Mouse (Mus musculus): ENCODE measurements at regions not wholly inside any gene's neighbourhood (a gene's known extent, or its start where the extent isn't known, plus 50 kb on each side); places are given as distances from the start of the nearest gene placed in this dataset.

- no peak overlapping the region for H3K9ac ChIP-seq (replicated peaks; ENCODE audit: low read length)
- H3K36me3 ChIP-seq (replicated peaks; ENCODE audit: control insufficient read depth, insufficient read depth, low read depth, low read length) = no peaks in the 10 kb centered on the region
- DNase-seq (ENCODE audit: low spot score) (no peak), ATAC-seq (replicated peaks; ENCODE audit: insufficient number of reproducible peaks, low FRiP score, low TSS enrichment, low read depth) (no peak)
- H3K27me3 ChIP-seq (ENCODE audit: control insufficient read depth, insufficient read depth, low read length) = no peaks in the 10 kb centered on the region
- H3K4me1 ChIP-seq (ENCODE audit: control insufficient read depth, insufficient read depth, low read length) = no peaks in the 10 kb centered on the region
- H3K9me3 ChIP-seq (replicated peaks; ENCODE audit: control insufficient read depth, low read length) = no peaks in the 10 kb centered on the region
- 75% methylated on average over 4 of the region's 4 CpGs for WGBS
- H3K4me3 ChIP-seq (ENCODE audit: low read depth, low read length) = no peak overlapping the region
- H3K27ac ChIP-seq (replicated peaks; ENCODE audit: low read depth, low read length) = no peak overlapping the region
- no peak overlapping the region for H3K4me2 ChIP-seq (ENCODE audit: low read depth, low read length)
Observed at GRCm38 (mm10) chrX:114690857-114691256, 214.0 kb upstream of the Ube2dnl1 start.

- no peak overlapping the region for H3K4me3 ChIP-seq (ENCODE audit: low read depth, low read length)
- no peak for ATAC-seq (replicated peaks; ENCODE audit: insufficient number of reproducible peaks, low FRiP score, low TSS enrichment, low read depth)
- no peaks in the 10 kb centered on the region for H3K36me3 ChIP-seq (replicated peaks; ENCODE audit: control insufficient read depth, insufficient read depth, low read depth, low read length)
- no peak overlapping the region for H3K27ac ChIP-seq (replicated peaks; ENCODE audit: low read depth, low read length)
- H3K27me3 ChIP-seq (ENCODE audit: control insufficient read depth, insufficient read depth, low read length) = no peaks in the 10 kb centered on the region
- no peak overlapping the region for H3K9ac ChIP-seq (replicated peaks; ENCODE audit: low read length)
- no peaks in the 10 kb centered on the region for H3K4me1 ChIP-seq (ENCODE audit: control insufficient read depth, insufficient read depth, low read length)
- H3K4me2 ChIP-seq (ENCODE audit: low read depth, low read length) = no peak overlapping the region
- no peak for DNase-seq (ENCODE audit: low spot score)
- H3K9me3 ChIP-seq (replicated peaks; ENCODE audit: control insufficient read depth, low read length) = no peaks in the 10 kb centered on the region
- WGBS = 29% methylated on average over 2 of the region's 2 CpGs
Observed at GRCm38 (mm10) chrX:114694540-114694939, 210.3 kb upstream of the Ube2dnl1 start.

- no peak overlapping the region for H3K4me3 ChIP-seq (ENCODE audit: low read depth, low read length)
- H3K36me3 ChIP-seq (replicated peaks; ENCODE audit: control insufficient read depth, insufficient read depth, low read depth, low read length) = no peaks in the 10 kb centered on the region
- no peaks in the 10 kb centered on the region for H3K4me1 ChIP-seq (ENCODE audit: control insufficient read depth, insufficient read depth, low read length)
- ATAC-seq (replicated peaks; ENCODE audit: insufficient number of reproducible peaks, low FRiP score, low TSS enrichment, low read depth) = no peak
- no peak overlapping the region for H3K4me2 ChIP-seq (ENCODE audit: low read depth, low read length)
- 75% methylated on average over 1 of the region's 1 CpGs for WGBS
- H3K27ac ChIP-seq (replicated peaks; ENCODE audit: low read depth, low read length) = no peak overlapping the region
- peak; percentile 4 for DNase-seq (ENCODE audit: low spot score)
- no peaks in the 10 kb centered on the region for H3K27me3 ChIP-seq (ENCODE audit: control insufficient read depth, insufficient read depth, low read length)
- H3K9me3 ChIP-seq (replicated peaks; ENCODE audit: control insufficient read depth, low read length) = no peaks in the 10 kb centered on the region
- H3K9ac ChIP-seq (replicated peaks; ENCODE audit: low read length) = no peak overlapping the region
Observed at GRCm38 (mm10) chrX:114728211-114728610, 176.6 kb upstream of the Ube2dnl1 start.
